Mouse (Mus musculus): ENCODE data around the gene Mboat1.

The Mboat1 gene

GRCm38 (mm10) chr13:30251431-30251830 is 115.1 kb downstream of the Mboat1 start:
- no peak for DNase-seq (ENCODE audit: low spot score)

GRCm38 (mm10) chr13:30252692-30253091 is 116.4 kb downstream of the Mboat1 start:
- no peak for DNase-seq (ENCODE audit: low spot score)

- peak; percentile 28 for DNase-seq (ENCODE audit: low spot score)
Observed at GRCm38 (mm10) chr13:30253636-30254264, 117.5 kb downstream of the Mboat1 start.

GRCm38 (mm10) chr13:30254421-30254820 is 118.1 kb downstream of the Mboat1 start:
- DNase-seq (ENCODE audit: low spot score), result no peak

- no peak for DNase-seq (ENCODE audit: low spot score)
Observed at GRCm38 (mm10) chr13:30258802-30259201, 122.5 kb downstream of the Mboat1 start.

- DNase-seq (ENCODE audit: low spot score), result no peak
Observed at GRCm38 (mm10) chr13:30259326-30259725, 123.0 kb downstream of the Mboat1 start.

- DNase-seq (ENCODE audit: low spot score), result peak; percentile 82
Observed at GRCm38 (mm10) chr13:30259912-30260560, 123.7 kb downstream of the Mboat1 start.

GRCm38 (mm10) chr13:30263681-30264080 is 127.4 kb downstream of the Mboat1 start:
- no peak for DNase-seq (ENCODE audit: low spot score)

- no peak for DNase-seq (ENCODE audit: low spot score)
Observed at GRCm38 (mm10) chr13:30264303-30264702, 128.0 kb downstream of the Mboat1 start.

GRCm38 (mm10) chr13:30264765-30265164 is 128.5 kb downstream of the Mboat1 start:
- peak; percentile 52 for DNase-seq (ENCODE audit: low spot score)

GRCm38 (mm10) chr13:30266036-30266435 is 129.7 kb downstream of the Mboat1 start:
- no peak for DNase-seq (ENCODE audit: low spot score)

GRCm38 (mm10) chr13:30272040-30272686 is 135.9 kb downstream of the Mboat1 start:
- peak; percentile 66 for DNase-seq (ENCODE audit: low spot score)

Measured in MN1 (cell line).